Mouse (Mus musculus) stomach, embryonic 16.5 days (tissue): ENCODE results near the gene Nme7. TPM values are rescaled to one million over a fixed set of nuclear protein-coding genes. Genes with fewer than 3 reads are reported as not detected.

Experiments used
- ATAC-seq: fragments of 200-750 bp; cut with Nextera tagmentation; 2 replicates; pipeline ENCODE4 v1.8.0; 2017; ENCODE audit warnings: moderate number of reproducible peaks, moderate TSS enrichment; ENCODE audit not compliant: insufficient read depth, low FRiP score
- H3K27ac ChIP-seq: fragments of 300-500 bp; sonication (generic); 2 replicates; pipeline ENCODE4 v1.5.1; 2014; ENCODE audit warnings: low read length
- H3K27me3 ChIP-seq: fragments of 300-500 bp; sonication (generic); 2 replicates; pipeline ENCODE4 v1.6.1; 2014; ENCODE audit warnings: low read length, control low read depth, mixed read lengths; ENCODE audit not compliant: control insufficient read depth, insufficient read depth
- H3K36me3 ChIP-seq: fragments of 300-500 bp; sonication (generic); 2 replicates; pipeline ENCODE4 v1.6.1; 2014; ENCODE audit warnings: low read length; ENCODE audit not compliant: control insufficient read depth, insufficient read depth
- H3K4me1 ChIP-seq: fragments of 300-500 bp; sonication (generic); 2 replicates; pipeline ENCODE4 v1.6.1; 2014; ENCODE audit warnings: low read length, control low read depth, mixed read lengths; ENCODE audit not compliant: control insufficient read depth, insufficient read depth
- H3K4me2 ChIP-seq: fragments of 300-500 bp; sonication (generic); 2 replicates; pipeline ENCODE4 v1.6.1; 2014; ENCODE audit warnings: low read depth, low read length, mixed read lengths
- H3K4me3 ChIP-seq: fragments of 300-500 bp; sonication (generic); replicated peaks from 2 replicates; pipeline ENCODE4 v1.5.1; 2014; ENCODE audit warnings: mild to moderate bottlenecking, low read length
- H3K9ac ChIP-seq: fragments of 300-500 bp; sonication (generic); 2 replicates; pipeline ENCODE4 v1.6.1; 2014; ENCODE audit warnings: low read length
- H3K9me3 ChIP-seq: fragments of 300-500 bp; sonication (generic); replicated peaks from 2 replicates; pipeline ENCODE4 v1.6.1; 2016; ENCODE audit warnings: low read length, control low read depth; ENCODE audit not compliant: control insufficient read depth
- WGBS: fragments of 180-500 bp; shearing (Covaris S2); extraction: QIAGEN DNeasy Blood & Tissue Kit; methylation state at CpG from one replicate; pipeline ENCODE4 v1.1.7; 2014; 5-methylcytosine and 5-hydroxymethylcytosine counted together
- polyA plus RNA-seq: library from polyadenylated mRNA; unstranded; fragments of >200 nt; fragmentation: Nextera tagmentation; extraction: Ambion mirVana; gene quantifications from 2 replicates; pipeline ENCODE4 v1.2.1, GENCODE M21; 2015

Nme7 gene
- polyA plus RNA-seq, 1 experiment from 2014 or later = 30.3 TPM

GRCm38 (mm10) chr1:164453146-164453545 is 149.2 kb downstream of the Nme7 start:
- H3K9ac ChIP-seq = no peak overlapping the region
- no peak overlapping the region for H3K4me2 ChIP-seq
- H3K4me3 ChIP-seq = no peak overlapping the region
- H3K4me1 ChIP-seq = 0 out of 2 replicates have a peak, but pooled peaks cover 4% of the 10 kb centered on the region
- H3K27me3 ChIP-seq = no peaks in the 10 kb centered on the region
- WGBS = 83% methylated on average over 8 of the region's 8 CpGs
- no peaks in the 10 kb centered on the region for H3K36me3 ChIP-seq
- ATAC-seq = no peak
- no peaks in the 10 kb centered on the region for H3K9me3 ChIP-seq
- H3K27ac ChIP-seq = no peak overlapping the region

DNA sequence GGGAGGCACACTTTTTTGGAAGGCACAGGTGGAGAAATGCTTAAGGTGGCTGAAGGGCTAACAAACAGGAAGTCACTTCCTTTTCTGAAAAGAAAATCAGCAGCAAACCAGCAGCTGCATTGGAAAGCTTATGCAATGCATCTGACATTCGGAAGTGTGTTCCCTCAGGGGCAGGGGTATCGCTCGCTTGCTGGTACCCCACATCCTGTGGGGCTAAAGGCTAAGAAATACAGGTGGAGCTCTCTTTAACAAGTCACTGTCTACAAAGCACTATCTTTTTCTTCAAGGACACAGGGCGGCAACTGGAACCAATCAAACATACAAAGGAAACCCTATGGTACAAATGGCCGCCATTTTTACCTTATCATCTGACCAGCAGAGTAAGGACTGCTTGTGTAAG is 149.8 kb downstream of the Nme7 start:
- H3K9ac ChIP-seq = no peak overlapping the region
- H3K36me3 ChIP-seq = no peaks in the 10 kb centered on the region
- ATAC-seq = no peak
- peaks cover under 1% of the 10 kb centered on the region; the same call in 1 of the 2 replicates for H3K27me3 ChIP-seq
- WGBS = 71% methylated on average over 5 of the region's 5 CpGs
- H3K27ac ChIP-seq = no peak overlapping the region
- peak overlapping the region; percentile 44 for H3K4me3 ChIP-seq
- H3K9me3 ChIP-seq = no peaks in the 10 kb centered on the region
- 0 out of 2 replicates have a peak, but pooled peaks cover 4% of the 10 kb centered on the region for H3K4me1 ChIP-seq
- peak overlapping the region; percentile 53 for H3K4me2 ChIP-seq

GRCm38 (mm10) chr1:164454747-164455400 is 151.0 kb downstream of the Nme7 start:
- Histone ChIP-seq H3K36me3 (no peaks in the 10 kb centered on the region), H3K4me2 (peak overlapping the region; percentile 53), H3K9me3 (no peaks in the 10 kb centered on the region), H3K27ac (peak overlapping the region; percentile 42; the same call in 1 of the 2 replicates), H3K27me3 (peaks cover 4% of the 10 kb centered on the region; the same call in 1 of the 2 replicates), H3K4me1 (0 out of 2 replicates have a peak, but pooled peaks cover 4% of the 10 kb centered on the region), H3K9ac (peak overlapping the region; percentile 66), H3K4me3 (peak overlapping the region; percentile 44)
- 28% methylated on average over 14 of the region's 14 CpGs for WGBS
- ATAC-seq = no peak

DNA sequence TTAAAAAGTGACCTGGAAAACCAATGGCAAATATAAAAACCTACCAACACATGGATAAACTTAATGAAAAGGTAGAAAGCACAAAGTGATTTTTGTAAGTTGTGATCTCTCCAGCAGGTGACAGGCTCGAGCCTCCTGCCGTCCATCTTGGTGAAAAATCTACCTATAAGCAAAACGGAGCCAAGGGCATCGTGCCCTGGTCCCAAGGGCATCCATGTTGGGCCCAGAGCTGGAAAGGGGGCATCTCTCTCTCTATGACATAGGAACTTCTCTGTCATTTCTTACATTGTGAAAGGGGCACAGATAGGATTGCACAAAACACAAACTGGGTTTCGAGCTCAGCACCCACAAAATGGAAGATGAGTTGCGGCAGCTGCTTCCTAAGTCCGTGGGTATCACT is 151.7 kb downstream of the Nme7 start:
- 43% methylated on average over 7 of the region's 7 CpGs for WGBS
- Histone ChIP-seq H3K4me3 (peak overlapping the region; percentile 67), H3K4me2 (peak overlapping the region; percentile 71), H3K27me3 (peaks cover 4% of the 10 kb centered on the region; the same call in 1 of the 2 replicates), H3K27ac (peak overlapping the region; percentile 91), H3K4me1 (0 out of 2 replicates have a peak, but pooled peaks cover 4% of the 10 kb centered on the region), H3K9me3 (no peaks in the 10 kb centered on the region), H3K36me3 (no peaks in the 10 kb centered on the region), H3K9ac (peak overlapping the region; percentile 83)
- no peak for ATAC-seq

- no peaks in the 10 kb centered on the region for H3K9me3 ChIP-seq
- peaks cover 4% of the 10 kb centered on the region; the same call in 1 of the 2 replicates for H3K27me3 ChIP-seq
- H3K4me3 ChIP-seq = peak overlapping the region; percentile 67
- no peaks in the 10 kb centered on the region for H3K36me3 ChIP-seq
- WGBS = 28% methylated on average over 6 of the region's 6 CpGs
- H3K27ac ChIP-seq = peak overlapping the region; percentile 91
- no peak for ATAC-seq
- H3K4me2 ChIP-seq = peak overlapping the region; percentile 71
- H3K4me1 ChIP-seq = 0 out of 2 replicates have a peak, but pooled peaks cover 4% of the 10 kb centered on the region
- H3K9ac ChIP-seq = peak overlapping the region; percentile 83
These were observed 152.1 kb downstream of the Nme7 start for GRCm38 (mm10) chr1:164456065-164456464.

DNA sequence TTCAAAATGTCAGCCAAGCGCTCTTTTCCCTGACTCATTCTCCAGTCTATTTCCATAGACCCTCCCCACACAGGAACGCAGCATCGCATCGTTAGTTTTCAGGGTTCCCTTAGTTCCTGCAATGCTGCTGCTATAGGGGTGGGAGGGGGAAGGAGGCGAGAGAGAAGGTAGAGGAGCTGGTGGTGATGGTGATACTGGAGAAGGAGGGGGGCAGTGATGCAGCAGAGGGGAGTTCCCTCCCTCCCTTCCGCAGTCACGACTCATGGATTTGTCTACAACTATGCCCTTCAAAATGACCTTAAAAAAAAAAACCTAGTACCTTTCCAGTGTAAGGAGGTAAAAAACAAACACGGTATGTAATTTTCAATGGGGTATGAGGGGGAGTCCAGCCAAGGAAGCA is 152.8 kb downstream of the Nme7 start:
- Histone ChIP-seq H3K4me2 (peak overlapping the region; percentile 71), H3K27ac (peak overlapping the region; percentile 91), H3K4me3 (peak overlapping the region; percentile 67), H3K27me3 (peaks cover 4% of the 10 kb centered on the region; the same call in 1 of the 2 replicates), H3K9me3 (no peaks in the 10 kb centered on the region), H3K36me3 (no peaks in the 10 kb centered on the region), H3K4me1 (peaks cover 6% of the 10 kb centered on the region; the same call in 1 of the 2 replicates), H3K9ac (peak overlapping the region; percentile 83)
- WGBS = 10% methylated on average over 8 of the region's 8 CpGs
- no peak for ATAC-seq

DNA sequence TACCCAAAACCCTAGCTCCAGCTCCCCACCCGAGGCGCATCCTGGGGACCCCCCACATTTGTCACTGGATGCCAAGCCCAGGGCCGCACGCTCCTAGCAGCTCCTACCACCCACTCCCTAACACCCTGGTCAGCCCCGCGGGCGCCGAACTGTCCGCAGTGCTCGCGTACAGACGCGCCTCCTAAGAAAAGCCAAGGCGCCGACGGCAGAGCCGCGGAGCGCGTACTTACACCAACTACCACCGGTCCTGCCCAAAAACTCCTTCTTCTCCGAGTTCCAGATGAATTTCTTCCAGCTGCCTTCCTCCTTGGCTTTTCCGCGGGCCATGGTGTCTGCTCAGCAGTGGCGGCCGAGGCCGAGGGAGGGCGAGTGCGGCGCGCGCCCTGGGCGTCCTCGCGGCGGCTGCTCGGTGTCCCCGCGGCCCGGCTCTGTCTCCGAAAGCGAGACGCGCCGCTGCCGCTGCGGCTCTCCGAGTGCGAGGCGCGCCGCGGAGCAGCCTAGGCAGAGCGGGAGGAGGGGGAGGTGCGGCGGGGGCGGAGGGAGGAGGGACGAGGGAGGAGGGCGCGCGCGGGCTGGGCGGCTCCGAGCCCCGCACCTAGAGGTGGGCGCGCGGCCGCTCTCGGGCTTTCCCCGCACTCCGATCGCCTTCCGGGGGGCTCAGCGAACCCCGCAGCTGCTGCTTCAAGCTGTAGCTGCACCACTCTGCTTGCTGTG is 153.8 kb downstream of the Nme7 start:
- ATAC-seq = peak; percentile 65
- H3K4me1 ChIP-seq = peaks cover 9% of the 10 kb centered on the region; the same call in 1 of the 2 replicates
- H3K36me3 ChIP-seq = no peaks in the 10 kb centered on the region
- H3K9me3 ChIP-seq = no peaks in the 10 kb centered on the region
- H3K4me3 ChIP-seq = peak overlapping the region; percentile 67
- peak overlapping the region; percentile 71 for H3K4me2 ChIP-seq
- H3K27ac ChIP-seq = peak overlapping the region; percentile 91
- H3K27me3 ChIP-seq = peaks cover 4% of the 10 kb centered on the region; the same call in 1 of the 2 replicates
- under 1% methylated on average over 60 of the region's 76 CpGs for WGBS
- peak overlapping the region; percentile 83 for H3K9ac ChIP-seq

- ATAC-seq = peak; percentile 90
- Histone ChIP-seq H3K27ac (peak within 1 kb of the TSS; percentile 91), H3K4me3 (peak within 1 kb of the TSS; percentile 67), H3K9me3 (no peaks in the 10 kb centered on the region), H3K27me3 (peaks cover 4% of the 10 kb centered on the region; the same call in 1 of the 2 replicates), H3K36me3 (no peaks in the 10 kb centered on the region), H3K4me2 (peak within 1 kb of the TSS; percentile 71), H3K4me1 (peaks cover 9% of the 10 kb centered on the region; the same call in 1 of the 2 replicates), H3K9ac (peak within 1 kb of the TSS; percentile 83)
- under 1% methylated on average over 35 of the region's 35 CpGs for WGBS
These were observed 154.3 kb downstream of the Nme7 start, which contains the start of gene Atp1b1 for GRCm38 (mm10) chr1:164458245-164458613. Gene Atp1b1, minus strand, starts transcription at chr1:164458355.
